11 mouse cellular contexts compared by ENCODE assay signal in genomic region chr3:154091468-154092338, GRCm38 (mm10).
DNase-seq lines count a peak whose midpoint lies in the region; ATAC-seq lines count a peak whose summit lies in the region.
"Had no signal": no experiment of that assay in that cellular context is flagged by ENCODE, and none has a peak within 500 bp of the region (broad histone marks: within the 10 kb centered on the region; RNA-seq: fewer than 3 reads in every experiment).

No protein-coding gene starts in this region.

- H3K4me3 ChIP-seq in heart, embryonic 12.5 days: no peak overlapping the region
- peak overlapping the region; percentile 42 for H3K4me3 ChIP-seq in liver, embryonic 16.5 days (ENCODE audit: low read depth, low read length)
- H3K4me3 ChIP-seq in midbrain, embryonic 16.5 days (ENCODE audit: low read depth, low read length): no peak overlapping the region

- H3K27me3 ChIP-seq in heart, embryonic 12.5 days (replicated peaks): no peaks in the 10 kb centered on the region
- H3K27me3 ChIP-seq in liver, embryonic 16.5 days (ENCODE audit: control insufficient read depth, insufficient read depth, low read depth, low read length): no peaks in the 10 kb centered on the region
- no peaks in the 10 kb centered on the region for H3K27me3 ChIP-seq in midbrain, embryonic 16.5 days (ENCODE audit: control insufficient read depth, insufficient read depth, low read depth, low read length)

- no peak for DNase-seq in heart, postnatal 36 days
- peak; percentile 78 for DNase-seq in c-Kit-positive CD71-positive TER-119-positive erythroid progenitor cells, embryonic 14.5 days (ENCODE audit: low spot score)
- DNase-seq in gastrocnemius, postnatal 10 days: no peak
- DNase-seq in left cerebral cortex, postnatal 14 days (ENCODE audit: low spot score in 2 of 2): no peak
- no peak for DNase-seq in kidney, postnatal 4 days
- DNase-seq: cerebellum, adult 11-12 months; kidney, postnatal 25 days; right cerebral cortex, postnatal 14 days had no signal

- H3K9me3 ChIP-seq in heart, embryonic 12.5 days (replicated peaks): no peaks in the 10 kb centered on the region
- H3K9me3 ChIP-seq in liver, embryonic 16.5 days (replicated peaks; ENCODE audit: control insufficient read depth, low read length): no peaks in the 10 kb centered on the region
- H3K9me3 ChIP-seq in midbrain, embryonic 16.5 days (replicated peaks; ENCODE audit: control insufficient read depth, low read length, poor library complexity, severe bottlenecking): no peaks in the 10 kb centered on the region

- 65% methylated on average over 15 of the region's 15 CpGs for WGBS in heart, embryonic 12.5 days
- WGBS in liver, embryonic 16.5 days (ENCODE audit: insufficient replicate concordance): 30% methylated on average over 15 of the region's 15 CpGs
- WGBS in midbrain, embryonic 16.5 days: 67% methylated on average over 15 of the region's 15 CpGs

- H3K4me1 ChIP-seq in heart, embryonic 12.5 days (replicated peaks): peaks cover 8% of the 10 kb centered on the region; the same call in 1 of the 2 replicates
- peaks cover 32% of the 10 kb centered on the region for H3K4me1 ChIP-seq in liver, embryonic 16.5 days (ENCODE audit: control insufficient read depth, low read depth, low read length)
- H3K4me1 ChIP-seq in midbrain, embryonic 16.5 days (ENCODE audit: control insufficient read depth, insufficient read depth, low read length): peaks cover 4% of the 10 kb centered on the region; the same call in 1 of the 2 replicates

- H3K27ac ChIP-seq in heart, embryonic 12.5 days (ENCODE audit: poor library complexity, severe bottlenecking): no peak overlapping the region
- H3K27ac ChIP-seq in liver, embryonic 16.5 days (ENCODE audit: low read length): peak overlapping the region; percentile 85
- peak overlapping the region; percentile 36; the same call in 1 of the 2 replicates for H3K27ac ChIP-seq in midbrain, embryonic 16.5 days (ENCODE audit: low read length)

- no peak overlapping the region for H3K4me2 ChIP-seq in heart, embryonic 12.5 days
- H3K4me2 ChIP-seq in liver, embryonic 16.5 days (ENCODE audit: low read depth, low read length): peak overlapping the region; percentile 81
- no peak overlapping the region for H3K4me2 ChIP-seq in midbrain, embryonic 16.5 days (ENCODE audit: low read length)

- no peak overlapping the region for H3K9ac ChIP-seq in heart, embryonic 12.5 days
- H3K9ac ChIP-seq in liver, embryonic 16.5 days (ENCODE audit: low read depth, low read length): peak overlapping the region; percentile 50
- H3K9ac ChIP-seq in midbrain, embryonic 16.5 days (ENCODE audit: low read depth, low read length): no peak overlapping the region

- ATAC-seq in heart, embryonic 12.5 days (ENCODE audit: insufficient number of reproducible peaks, low FRiP score): peak; percentile 78; the same call in 1 of the 2 replicates
- ATAC-seq in liver, embryonic 16.5 days (ENCODE audit: low read depth): peak; percentile 93
- peak; percentile 61 for ATAC-seq in midbrain, embryonic 16.5 days

- intact Hi-C loops in heart, postnatal 36 days (cut with DNase I): no loop called here
- intact Hi-C loops in left cerebral cortex, postnatal 14 days (cut with DNase I): no loop called here

- H3K36me3 ChIP-seq in heart, embryonic 12.5 days: no peaks in the 10 kb centered on the region
- no peaks in the 10 kb centered on the region for H3K36me3 ChIP-seq in liver, embryonic 16.5 days (ENCODE audit: control insufficient read depth, insufficient read depth)
- H3K36me3 ChIP-seq in midbrain, embryonic 16.5 days (ENCODE audit: control insufficient read depth, insufficient read depth, low read length): no peaks in the 10 kb centered on the region
